In the genomic region with DNA sequence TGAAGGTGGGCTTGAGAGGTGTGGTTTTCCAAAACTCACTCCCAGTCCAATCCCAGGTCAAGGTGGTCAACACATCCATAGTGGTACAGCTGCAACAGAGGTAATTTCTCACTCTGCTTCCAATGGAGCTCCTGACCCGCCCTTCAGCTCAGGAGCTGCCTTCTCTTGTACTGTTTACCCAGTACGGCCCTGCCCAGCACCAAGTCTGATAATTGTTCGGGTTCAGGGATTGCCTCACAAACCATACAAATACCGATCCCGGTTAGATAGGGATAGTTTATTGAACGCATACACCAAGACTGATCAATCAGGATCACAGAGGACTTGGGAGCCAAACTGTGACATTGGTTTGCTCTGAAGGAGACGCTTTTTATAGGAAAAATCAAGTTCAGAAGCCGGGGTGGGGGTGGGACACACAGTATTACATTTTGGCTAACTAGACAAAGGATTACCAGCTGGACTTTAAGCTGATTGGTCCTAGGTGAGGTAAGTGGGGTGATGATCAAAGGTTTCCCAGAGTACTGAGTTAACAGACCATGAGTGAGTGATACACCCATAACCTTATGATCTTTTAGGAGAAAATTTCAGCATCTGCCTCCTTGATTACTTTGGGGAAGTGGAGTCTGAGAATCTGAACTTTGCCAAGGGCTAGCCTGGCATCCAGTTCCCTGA, we compare ENCODE assay signal across 24 mouse cellular contexts. TPM values are rescaled to one million over a fixed set of nuclear protein-coding genes. Genes with fewer than 3 reads are reported as not detected.
DNase-seq lines count a peak whose midpoint lies in the region; ATAC-seq and TF ChIP-seq lines count a peak whose summit lies in the region.
"Had no signal": no experiment of that assay in that cellular context is flagged by ENCODE, and none has a peak within 500 bp of the region (broad histone marks: within the 10 kb centered on the region; RNA-seq: fewer than 3 reads in every experiment).

No protein-coding gene starts in this region.

- no peak overlapping the region for H3K4me3 ChIP-seq in kidney, embryonic 15.5 days (replicated peaks)
- H3K4me3 ChIP-seq in intestine, embryonic 15.5 days (replicated peaks) = no peak overlapping the region
- no peak overlapping the region for H3K4me3 ChIP-seq in liver, embryonic 16.5 days (ENCODE audit: low read depth, low read length)
- no peak overlapping the region for H3K4me3 ChIP-seq in stomach, postnatal 0 days (ENCODE audit: low read depth, low read length)
- H3K4me3 ChIP-seq: embryonic facial prominence, embryonic 15.5 days; erythroblast, embryonic 14.5 days; forebrain, embryonic 10.5 days; forebrain, embryonic 15.5 days; heart, adult 2 months; hindbrain, embryonic 10.5 days had no signal

- no peak overlapping the region for H3K4me2 ChIP-seq in kidney, embryonic 15.5 days
- H3K4me2 ChIP-seq in intestine, embryonic 15.5 days (replicated peaks) = no peak overlapping the region
- H3K4me2 ChIP-seq in liver, embryonic 16.5 days (ENCODE audit: low read depth, low read length) = no peak overlapping the region
- H3K4me2 ChIP-seq in stomach, postnatal 0 days (replicated peaks; ENCODE audit: low read depth) = no peak overlapping the region
- H3K4me2 ChIP-seq: embryonic facial prominence, embryonic 15.5 days; forebrain, embryonic 15.5 days; heart, embryonic 11.5 days; hindbrain, embryonic 14.5 days had no signal

- WGBS in kidney, embryonic 15.5 days = 84% methylated on average over 8 of the region's 8 CpGs
- WGBS in intestine, embryonic 15.5 days = 66% methylated on average over 8 of the region's 8 CpGs
- WGBS in liver, embryonic 16.5 days (ENCODE audit: insufficient replicate concordance) = 53% methylated on average over 8 of the region's 8 CpGs
- 54% methylated on average over 8 of the region's 8 CpGs for WGBS in stomach, postnatal 0 days

- TF ChIP-seq EP300 in stomach, postnatal 0 days (optimal IDR thresholded peaks at IDR 0.05) = no peak

- no peaks in the 10 kb centered on the region for H3K36me3 ChIP-seq in kidney, embryonic 15.5 days
- H3K36me3 ChIP-seq in intestine, embryonic 15.5 days = no peaks in the 10 kb centered on the region
- H3K36me3 ChIP-seq in liver, embryonic 16.5 days (ENCODE audit: control insufficient read depth, insufficient read depth) = no peaks in the 10 kb centered on the region
- no peaks in the 10 kb centered on the region for H3K36me3 ChIP-seq in stomach, postnatal 0 days (ENCODE audit: control insufficient read depth, insufficient read depth, low read length)
- H3K36me3 ChIP-seq: embryonic facial prominence, embryonic 15.5 days; forebrain, embryonic 10.5 days; forebrain, embryonic 15.5 days; G1E; hindbrain, embryonic 10.5 days had no signal

- 0 out of 2 replicates have a peak, but pooled peaks have one; percentile 49 for ATAC-seq in kidney, embryonic 15.5 days (replicated peaks; ENCODE audit: low FRiP score)
- peak; percentile 57; the same call in 1 of the 2 replicates for ATAC-seq in intestine, embryonic 15.5 days
- peak; percentile 41; the same call in 1 of the 2 replicates for ATAC-seq in liver, embryonic 16.5 days (ENCODE audit: low read depth)
- peak; percentile 69 for ATAC-seq in stomach, postnatal 0 days (ENCODE audit: low FRiP score, low TSS enrichment)
- ATAC-seq: CD4-positive, CD25-positive, alpha-beta regulatory T cell, adult 4 months; forebrain, embryonic 15.5 days had no signal

- no peak overlapping the region for H3K27ac ChIP-seq in kidney, embryonic 15.5 days
- no peak overlapping the region for H3K27ac ChIP-seq in intestine, embryonic 15.5 days
- no peak overlapping the region for H3K27ac ChIP-seq in liver, embryonic 16.5 days (ENCODE audit: low read length)
- peak overlapping the region; percentile 83; the same call in 1 of the 2 replicates for H3K27ac ChIP-seq in stomach, postnatal 0 days (replicated peaks)
- H3K27ac ChIP-seq: embryonic facial prominence, embryonic 15.5 days; forebrain, embryonic 10.5 days; forebrain, embryonic 15.5 days; heart, adult 2 months; hindbrain, embryonic 10.5 days; hindbrain, embryonic 14.5 days had no signal

- peaks cover 24% of the 10 kb centered on the region for H3K4me1 ChIP-seq in kidney, embryonic 15.5 days
- H3K4me1 ChIP-seq in intestine, embryonic 15.5 days (replicated peaks) = peaks cover 20% of the 10 kb centered on the region
- H3K4me1 ChIP-seq in liver, embryonic 16.5 days (ENCODE audit: control insufficient read depth, low read depth, low read length) = no peaks in the 10 kb centered on the region
- no peaks in the 10 kb centered on the region for H3K4me1 ChIP-seq in stomach, postnatal 0 days (replicated peaks; ENCODE audit: control insufficient read depth, insufficient read depth)

- H3K27me3 ChIP-seq in kidney, embryonic 15.5 days = no peaks in the 10 kb centered on the region
- no peaks in the 10 kb centered on the region for H3K27me3 ChIP-seq in intestine, embryonic 15.5 days (replicated peaks)
- H3K27me3 ChIP-seq in liver, embryonic 16.5 days (ENCODE audit: control insufficient read depth, insufficient read depth, low read depth, low read length) = no peaks in the 10 kb centered on the region
- no peaks in the 10 kb centered on the region for H3K27me3 ChIP-seq in stomach, postnatal 0 days (ENCODE audit: control insufficient read depth, insufficient read depth, low read length)
- H3K27me3 ChIP-seq: embryonic facial prominence, embryonic 15.5 days; forebrain, embryonic 15.5 days had no signal

- H3K9ac ChIP-seq in kidney, embryonic 15.5 days = no peak overlapping the region
- no peak overlapping the region for H3K9ac ChIP-seq in intestine, embryonic 15.5 days
- H3K9ac ChIP-seq in liver, embryonic 16.5 days (ENCODE audit: low read depth, low read length) = no peak overlapping the region
- no peak overlapping the region for H3K9ac ChIP-seq in stomach, postnatal 0 days (ENCODE audit: low read length)
- H3K9ac ChIP-seq: embryonic facial prominence, embryonic 15.5 days; forebrain, embryonic 15.5 days; hindbrain, embryonic 14.5 days had no signal

- no peaks in the 10 kb centered on the region for H3K9me3 ChIP-seq in kidney, embryonic 15.5 days (replicated peaks)
- H3K9me3 ChIP-seq in intestine, embryonic 15.5 days = no peaks in the 10 kb centered on the region
- no peaks in the 10 kb centered on the region for H3K9me3 ChIP-seq in liver, embryonic 16.5 days (replicated peaks; ENCODE audit: control insufficient read depth, low read length)
- H3K9me3 ChIP-seq in stomach, postnatal 0 days (ENCODE audit: control insufficient read depth, low read length) = no peaks in the 10 kb centered on the region
- H3K9me3 ChIP-seq: embryonic facial prominence, embryonic 15.5 days; forebrain, embryonic 10.5 days; forebrain, embryonic 15.5 days; G1E; hindbrain, embryonic 10.5 days had no signal

- DNase-seq in kidney, postnatal 25 days = no peak
- peak; percentile 68 for DNase-seq in stomach, postnatal 0 days (ENCODE audit: low spot score)
- DNase-seq in spleen, postnatal 36 days (ENCODE audit: low spot score in 2 of 2) = no peak
- DNase-seq in adrenal gland, postnatal 25 days = no peak
- DNase-seq: adrenal gland, adult 8-10 months; B cell, adult 2 months; cerebellum, adult 11 months; cerebellum, adult 8-10 months; cerebellum, postnatal 14 days; embryo, embryonic 11 days; gastrocnemius, postnatal 10 days; heart, adult 2 months had no signal

- no peak for TF ChIP-seq CTCF in stomach, postnatal 0 days (IDR thresholded peaks at IDR 0.05; ENCODE audit: low read depth)

RNA-seq across cellular contexts. Expression of gene Tex2, which starts 29.9 kb away (rescaled TPM):
- 8.5 and 9.3 TPM in 2 replicates for polyA plus RNA-seq in kidney, embryonic 15.5 days (2015; fragmentation: Nextera tagmentation; extraction: Ambion mirVana)
- 10.4 and 11.1 TPM in 2 replicates for polyA plus RNA-seq in intestine, embryonic 15.5 days (2015; fragmentation: Nextera tagmentation; extraction: Ambion mirVana)
- 10.6 and 12.2 TPM in 2 replicates for polyA plus RNA-seq in liver, embryonic 16.5 days (2015; fragmentation: Nextera tagmentation; extraction: Ambion mirVana)
- 11.6 and 12.1 TPM in 2 replicates for polyA plus RNA-seq in stomach, postnatal 0 days (2015; fragmentation: Nextera tagmentation; extraction: Ambion mirVana)
- 45.0 and 45.5 TPM in 2 replicates for total RNA-seq in adrenal gland, postnatal 25 days (2021)
